Mouse (Mus musculus) brain, embryonic 14.5 days (tissue): ENCODE results near the gene Dis3l.

Source experiments
- CTCF ChIP-seq: fragments of 200-500 bp; IDR thresholded peaks from 2 replicates; pipeline ENCODE4 v1.5.1; 2012; ENCODE audit warnings: inconsistent platforms, mild to moderate bottlenecking, moderate library complexity, borderline replicate concordance; ENCODE audit not compliant: insufficient read depth, insufficient read length; ENCODE audit errors: extremely low read depth
- POLR2A ChIP-seq: fragments of 200-500 bp; IDR thresholded peaks from 2 replicates; pipeline ENCODE4 v1.6.1; 2012; ENCODE audit warnings: mild to moderate bottlenecking, inconsistent platforms, borderline replicate concordance; ENCODE audit not compliant: poor library complexity, insufficient read depth, insufficient read length, severe bottlenecking; ENCODE audit errors: extremely low read depth

DNA sequence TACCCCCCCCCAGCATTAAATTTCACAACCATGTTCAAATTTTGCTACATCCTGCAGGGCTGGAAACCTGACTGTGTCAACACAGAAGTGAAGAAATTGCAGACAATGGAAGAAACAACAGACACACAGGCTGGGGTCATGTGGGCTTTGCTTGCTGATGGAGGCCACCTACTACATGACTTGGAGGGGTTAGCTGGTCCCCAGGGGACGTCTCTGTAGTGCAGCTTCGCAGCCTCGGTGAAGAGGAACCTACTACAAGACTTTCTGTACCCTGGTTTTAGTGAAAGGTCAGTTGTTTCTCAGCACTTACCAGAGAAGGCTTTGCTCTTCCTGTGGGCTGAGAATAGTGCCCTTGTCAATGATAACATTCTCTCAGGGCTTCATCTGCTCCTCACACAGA is 69.8 kb downstream of the Dis3l start:
- TF ChIP-seq POLR2A (no peak), CTCF (no peak)
